Mouse (Mus musculus) liver, embryonic 15.5 days (tissue): ENCODE results near the gene Pon2. TPM values are rescaled to one million over a fixed set of nuclear protein-coding genes. Genes with fewer than 3 reads are reported as not detected.
A peak's percentile ranks its signal among the peaks of the same experiment; 100 is the strongest.
"Not testable (repeated sequence)": the region's sequence is repeated elsewhere in the genome, so short reads cannot be mapped to it uniquely, and the experiment has no call there.

Experiments used
- ATAC-seq: fragments of 200-750 bp; cut with Nextera tagmentation; 2 replicates; pipeline ENCODE4 v1.8.0; 2017; ENCODE audit warnings: moderate number of reproducible peaks, mild to moderate bottlenecking, moderate library complexity; ENCODE audit not compliant: insufficient read depth
- H3K27ac ChIP-seq: fragments of 300-500 bp; sonication (generic); replicated peaks from 2 replicates; pipeline ENCODE4 v1.5.1; 2015; ENCODE audit warnings: mild to moderate bottlenecking, inconsistent platforms
- H3K27me3 ChIP-seq: fragments of 300-500 bp; sonication (generic); 2 replicates; pipeline ENCODE4 v1.6.1; 2015; ENCODE audit warnings: mild to moderate bottlenecking, inconsistent platforms
- H3K36me3 ChIP-seq: fragments of 300-500 bp; sonication (generic); replicated peaks from 2 replicates; pipeline ENCODE4 v1.6.1; 2015; ENCODE audit warnings: moderate library complexity, mild to moderate bottlenecking, inconsistent platforms
- H3K4me1 ChIP-seq: fragments of 300-500 bp; sonication (generic); replicated peaks from 2 replicates; pipeline ENCODE4 v1.6.1; 2015; ENCODE audit warnings: inconsistent platforms
- H3K4me2 ChIP-seq: fragments of 300-500 bp; sonication (generic); 2 replicates; pipeline ENCODE4 v1.6.1; 2015; ENCODE audit warnings: moderate library complexity, mild to moderate bottlenecking, inconsistent platforms
- H3K4me3 ChIP-seq: fragments of 300-500 bp; sonication (generic); replicated peaks from 2 replicates; pipeline ENCODE4 v1.5.1; 2015; ENCODE audit warnings: mild to moderate bottlenecking, inconsistent platforms
- H3K9ac ChIP-seq: fragments of 300-500 bp; sonication (generic); 2 replicates; pipeline ENCODE4 v1.6.1; 2015; ENCODE audit warnings: moderate library complexity, mild to moderate bottlenecking, inconsistent platforms
- H3K9me3 ChIP-seq: fragments of 300-500 bp; sonication (generic); replicated peaks from 2 replicates; pipeline ENCODE4 v1.6.1; 2016; ENCODE audit warnings: inconsistent platforms
- WGBS: fragments of 180-500 bp; shearing (Covaris S2); methylation state at CpG from one replicate; pipeline ENCODE4 v1.1.7; 2015; ENCODE audit warnings: mixed read lengths; ENCODE audit not compliant: insufficient replicate concordance; 5-methylcytosine and 5-hydroxymethylcytosine counted together
- polyA plus RNA-seq: library from polyadenylated mRNA; unstranded; fragments of >200 nt; fragmentation: Nextera tagmentation; extraction: Ambion mirVana; gene quantifications from 2 replicates; pipeline ENCODE4 v1.2.1, GENCODE M21; 2015

Pon2 gene
- polyA plus RNA-seq, 1 experiment from 2014 or later = 48.2 TPM

GRCm38 (mm10) chr6:5232022-5232421 lies 66.2 kb downstream of the Pon2 start:
- Histone ChIP-seq H3K4me3 (no peak overlapping the region), H3K9ac (no peak overlapping the region), H3K27ac (no peak overlapping the region), H3K36me3 (peaks cover 5% of the 10 kb centered on the region), H3K4me1 (peaks cover 5% of the 10 kb centered on the region; the same call in 1 of the 2 replicates), H3K9me3 (no peaks in the 10 kb centered on the region), H3K27me3 (no peaks in the 10 kb centered on the region), H3K4me2 (no peak overlapping the region)
- WGBS = 72% methylated on average over 4 of the region's 4 CpGs
- ATAC-seq = no peak

- no peak for ATAC-seq
- no peaks in the 10 kb centered on the region; the same call in 1 of the 2 replicates for H3K4me1 ChIP-seq
- H3K4me2 ChIP-seq = no peak overlapping the region
- H3K27me3 ChIP-seq = no peaks in the 10 kb centered on the region
- no peaks in the 10 kb centered on the region for H3K9me3 ChIP-seq
- H3K27ac ChIP-seq = no peak overlapping the region
- H3K36me3 ChIP-seq = peaks cover 5% of the 10 kb centered on the region
- WGBS = 76% methylated on average over 5 of the region's 5 CpGs
- H3K9ac ChIP-seq = no peak overlapping the region
- H3K4me3 ChIP-seq = no peak overlapping the region
These were observed 68.0 kb downstream of the Pon2 start for GRCm38 (mm10) chr6:5230261-5230660.

- WGBS = 73% methylated on average over 2 of the region's 2 CpGs
- H3K27me3 ChIP-seq, H3K36me3 ChIP-seq: not testable (repeated sequence)
These were observed 74.7 kb downstream of the Pon2 start for GRCm38 (mm10) chr6:5223551-5223950.

GRCm38 (mm10) chr6:5222080-5222479 lies 76.2 kb downstream of the Pon2 start:
- H3K4me1 ChIP-seq = peaks cover 12% of the 10 kb centered on the region
- peak; percentile 62; the same call in 1 of the 2 replicates for ATAC-seq
- H3K4me3 ChIP-seq = no peak overlapping the region
- WGBS = 75% methylated on average over 3 of the region's 3 CpGs
- no peaks in the 10 kb centered on the region for H3K27me3 ChIP-seq
- H3K36me3 ChIP-seq = peaks cover 5% of the 10 kb centered on the region; the same call in 1 of the 2 replicates
- no peaks in the 10 kb centered on the region for H3K9me3 ChIP-seq
- H3K9ac ChIP-seq = no peak overlapping the region
- no peak overlapping the region for H3K4me2 ChIP-seq
- H3K27ac ChIP-seq = 0 out of 2 replicates have a peak overlapping the region, but pooled peaks have one; percentile 33

More at GRCm38 (mm10) chr6:5223551-5223950, 74.7 kb downstream of the Pon2 start:
- H3K4me3 ChIP-seq, H3K4me2 ChIP-seq, H3K4me1 ChIP-seq, H3K27ac ChIP-seq, ATAC-seq, H3K9me3 ChIP-seq, H3K9ac ChIP-seq: not testable (repeated sequence)

- H3K9me3 ChIP-seq = no peaks in the 10 kb centered on the region
- ATAC-seq = peak; percentile 87
- WGBS = 69% methylated on average over 4 of the region's 4 CpGs
- H3K9ac ChIP-seq = no peak overlapping the region
- no peaks in the 10 kb centered on the region for H3K27me3 ChIP-seq
- 0 out of 2 replicates have a peak overlapping the region, but pooled peaks have one; percentile 13 for H3K4me2 ChIP-seq
- H3K4me1 ChIP-seq = peaks cover 12% of the 10 kb centered on the region
- H3K36me3 ChIP-seq = peaks cover 5% of the 10 kb centered on the region; the same call in 1 of the 2 replicates
- H3K27ac ChIP-seq = 0 out of 2 replicates have a peak overlapping the region, but pooled peaks have one; percentile 2
- no peak overlapping the region for H3K4me3 ChIP-seq
These were observed 80.1 kb downstream of the Pon2 start for GRCm38 (mm10) chr6:5218190-5218589.

Other genes starting within 250 kb of the Pon2 start
- 6.6 and 8.9 TPM in 2 replicates for gene Pon1, start 104.5 kb downstream of the Pon2 start, polyA plus RNA-seq
- gene Pon3, start 42.2 kb downstream of the Pon2 start, polyA plus RNA-seq = 20.6 and 23.0 TPM in 2 replicates
- gene Asb4, start 84.9 kb upstream of the Pon2 start, polyA plus RNA-seq = 4.5 and 4.7 TPM in 2 replicates
- gene Pdk4, start 197.9 kb upstream of the Pon2 start, polyA plus RNA-seq = 2.8 and 3.1 TPM in 2 replicates